Mouse (Mus musculus) lung, adult 2 months (tissue): ENCODE data around the gene H2-T24.

ENCODE experiments used
- CTCF ChIP-seq: fragments of 200-500 bp; IDR thresholded peaks from 2 replicates; pipeline ENCODE4 v1.5.1; 2011; ENCODE audit warnings: mild to moderate bottlenecking, low read length, control low read depth; ENCODE audit not compliant: insufficient read depth
- POLR2A ChIP-seq: fragments of 200-500 bp; IDR thresholded peaks from 2 replicates; pipeline ENCODE4 v1.6.1; 2011; ENCODE audit warnings: low read depth, mild to moderate bottlenecking, control low read depth, low read length, borderline replicate concordance; ENCODE audit errors: extremely low read depth

GRCm38 (mm10) chr17:36000349-36000748 lies 20.0 kb downstream of the H2-T24 start:
- TF ChIP-seq CTCF (no peak), POLR2A (no peak)
